Mouse (Mus musculus): ENCODE results near the gene Tsga13.

- no peak for TF ChIP-seq CTCF (IDR thresholded peaks at IDR 0.05; ENCODE audit: low read depth, low read length)
- TF ChIP-seq POLR2AphosphoS5 (IDR thresholded peaks at IDR 0.05; ENCODE audit: insufficient replicate concordance, low read depth, low read length): no peak
Observed at GRCm38 (mm10) chr6:30849818-30850217, 65.6 kb downstream of the Tsga13 start.
